Mouse (Mus musculus) bone marrow macrophage, adult 2 months (primary cell): Measurements from ENCODE around the gene Hs3st6. TPM values are rescaled to one million over a fixed set of nuclear protein-coding genes. Genes with fewer than 3 reads are reported as not detected.

ENCODE experiments used
- H3K27ac ChIP-seq: 2 replicates; pipeline ENCODE4 v1.5.1; 2012; ENCODE audit warnings: low read depth, low read length; ENCODE audit not compliant: insufficient read depth
- H3K4me1 ChIP-seq: 2 replicates; pipeline ENCODE4 v1.6.1; 2012; ENCODE audit warnings: low read length; ENCODE audit not compliant: control insufficient read depth, insufficient read depth
- H3K4me3 ChIP-seq: 2 replicates; pipeline ENCODE4 v1.5.1; 2012; ENCODE audit warnings: mild to moderate bottlenecking, low read length, moderate library complexity; ENCODE audit not compliant: insufficient read depth
- CTCF ChIP-seq: IDR thresholded peaks from 2 replicates; pipeline ENCODE4 v1.5.1; 2012; ENCODE audit warnings: low read depth, mild to moderate bottlenecking, low read length, moderate library complexity
- POLR2A ChIP-seq: IDR thresholded peaks from 2 replicates; pipeline ENCODE4 v1.6.1; 2012; ENCODE audit warnings: mild to moderate bottlenecking, low read depth, low read length, borderline replicate concordance
- polyA plus RNA-seq: library from polyadenylated mRNA; stranded (reverse); fragments of >200 nt; gene quantifications from 2 replicates; pipeline ENCODE4 v1.2.4, GENCODE M21; 2012; ENCODE audit not compliant: missing spikeins, insufficient read depth, insufficient read length

The Hs3st6 gene
- polyA plus RNA-seq, 1 experiment, result not detected

GRCm38 (mm10) chr17:24738238-24738637 lies 14.6 kb upstream of the Hs3st6 start:
- TF ChIP-seq POLR2A, result no peak
- TF ChIP-seq CTCF, result no peak
- Histone ChIP-seq H3K4me3 (peak overlapping the region; percentile 78), H3K4me1 (peaks cover 53% of the 10 kb centered on the region), H3K27ac (peak overlapping the region; percentile 57)

- peaks cover 49% of the 10 kb centered on the region for H3K4me1 ChIP-seq
Measured at GRCm38 (mm10) chr17:24739926-24740325, 12.9 kb upstream of the Hs3st6 start.

GRCm38 (mm10) chr17:24742307-24742706 lies 10.5 kb upstream of the Hs3st6 start:
- Histone ChIP-seq H3K4me1 (peaks cover 36% of the 10 kb centered on the region), H3K27ac (peak overlapping the region; percentile 74), H3K4me3 (no peak overlapping the region)
- no peak for TF ChIP-seq POLR2A
- no peak for TF ChIP-seq CTCF

More at GRCm38 (mm10) chr17:24739926-24740325, 12.9 kb upstream of the Hs3st6 start:
- H3K4me3 ChIP-seq, result no peak overlapping the region
- TF ChIP-seq CTCF, result no peak
- TF ChIP-seq POLR2A, result no peak
- no peak overlapping the region for H3K27ac ChIP-seq

GRCm38 (mm10) chr17:24743896-24744295 lies 8.9 kb upstream of the Hs3st6 start:
- no peak overlapping the region for H3K4me3 ChIP-seq
- no peak for TF ChIP-seq CTCF
- TF ChIP-seq POLR2A, result no peak
- no peak overlapping the region for H3K27ac ChIP-seq
- peaks cover 27% of the 10 kb centered on the region for H3K4me1 ChIP-seq

GRCm38 (mm10) chr17:24744381-24744780 lies 8.4 kb upstream of the Hs3st6 start:
- no peak overlapping the region for H3K27ac ChIP-seq
- TF ChIP-seq CTCF (no peak), POLR2A (no peak)
- peaks cover 22% of the 10 kb centered on the region for H3K4me1 ChIP-seq

GRCm38 (mm10) chr17:24745526-24746497 lies 7.0 kb upstream of the Hs3st6 start:
- no peak for TF ChIP-seq POLR2A
- TF ChIP-seq CTCF, result peak; percentile 79
- no peak overlapping the region for H3K27ac ChIP-seq
- H3K4me1 ChIP-seq, result peaks cover 18% of the 10 kb centered on the region
- no peak overlapping the region for H3K4me3 ChIP-seq

More at GRCm38 (mm10) chr17:24744381-24744780, 8.4 kb upstream of the Hs3st6 start:
- no peak overlapping the region for H3K4me3 ChIP-seq

- H3K27ac ChIP-seq, result no peak overlapping the region
- no peak for TF ChIP-seq CTCF
- TF ChIP-seq POLR2A, result no peak
- no peak overlapping the region for H3K4me3 ChIP-seq
- H3K4me1 ChIP-seq, result peaks cover 9% of the 10 kb centered on the region
Measured at GRCm38 (mm10) chr17:24746986-24747385, 5.8 kb upstream of the Hs3st6 start.

- Histone ChIP-seq H3K4me3 (no peak overlapping the region), H3K27ac (no peak overlapping the region), H3K4me1 (no peaks in the 10 kb centered on the region)
- TF ChIP-seq CTCF (no peak), POLR2A (no peak)
Measured at GRCm38 (mm10) chr17:24751528-24751927, 1.3 kb upstream of the Hs3st6 start.

- no peak overlapping the region for H3K4me3 ChIP-seq
- TF ChIP-seq POLR2A (no peak), CTCF (no peak)
- H3K4me1 ChIP-seq, result no peaks in the 10 kb centered on the region
- no peak overlapping the region for H3K27ac ChIP-seq
Measured at GRCm38 (mm10) chr17:24757394-24757793, 4.6 kb downstream of the Hs3st6 start.

GRCm38 (mm10) chr17:24761121-24761520 lies 8.3 kb downstream of the Hs3st6 start:
- no peaks in the 10 kb centered on the region for H3K4me1 ChIP-seq
- TF ChIP-seq CTCF, result no peak
- no peak for TF ChIP-seq POLR2A
- no peak overlapping the region for H3K27ac ChIP-seq
- no peak overlapping the region for H3K4me3 ChIP-seq
